ENCODE assay signal across 32 mouse cellular contexts in genomic region chr1:130470074-130470473, GRCm38 (mm10). TPM values are rescaled to one million over a fixed set of nuclear protein-coding genes. Genes with fewer than 3 reads are reported as not detected.
"Had no signal": no experiment of that assay in that cellular context is flagged by ENCODE, and none has a peak within 500 bp of the region (broad histone marks: within the 10 kb centered on the region; RNA-seq: fewer than 3 reads in every experiment).

No protein-coding gene starts in this region.

- H3K27me3 ChIP-seq: embryonic facial prominence, embryonic 12.5 days; embryonic facial prominence, embryonic 13.5 days; embryonic facial prominence, embryonic 15.5 days; forebrain, embryonic 12.5 days; forebrain, embryonic 13.5 days; forebrain, embryonic 15.5 days had no signal

- H3K4me3 ChIP-seq: embryonic facial prominence, embryonic 10.5 days; embryonic facial prominence, embryonic 12.5 days; embryonic facial prominence, embryonic 13.5 days; embryonic facial prominence, embryonic 15.5 days; erythroblast, embryonic 14.5 days; forebrain, embryonic 10.5 days; forebrain, embryonic 12.5 days; forebrain, embryonic 13.5 days; forebrain, embryonic 15.5 days; gastrocnemius, adult 2 months; heart, adult 2 months; heart, embryonic 10.5 days had no signal

- H3K4me1 ChIP-seq: embryonic facial prominence, embryonic 10.5 days; embryonic facial prominence, embryonic 12.5 days; embryonic facial prominence, embryonic 13.5 days; embryonic facial prominence, embryonic 15.5 days; forebrain, embryonic 10.5 days; forebrain, embryonic 12.5 days; forebrain, embryonic 13.5 days; forebrain, embryonic 15.5 days had no signal

- H3K4me2 ChIP-seq: embryonic facial prominence, embryonic 12.5 days; embryonic facial prominence, embryonic 13.5 days; embryonic facial prominence, embryonic 15.5 days; forebrain, embryonic 12.5 days; forebrain, embryonic 13.5 days; forebrain, embryonic 15.5 days; heart, embryonic 11.5 days had no signal

- H3K9me3 ChIP-seq: embryonic facial prominence, embryonic 10.5 days; embryonic facial prominence, embryonic 12.5 days; embryonic facial prominence, embryonic 13.5 days; embryonic facial prominence, embryonic 15.5 days; forebrain, embryonic 10.5 days; forebrain, embryonic 12.5 days; forebrain, embryonic 13.5 days; forebrain, embryonic 15.5 days; heart, embryonic 10.5 days had no signal

- H3K27ac ChIP-seq: embryonic facial prominence, embryonic 10.5 days; embryonic facial prominence, embryonic 12.5 days; embryonic facial prominence, embryonic 13.5 days; embryonic facial prominence, embryonic 15.5 days; forebrain, embryonic 10.5 days; forebrain, embryonic 12.5 days; forebrain, embryonic 13.5 days; forebrain, embryonic 15.5 days; gastrocnemius, adult 2 months; heart, adult 2 months; heart, embryonic 10.5 days had no signal

- H3K9ac ChIP-seq: embryonic facial prominence, embryonic 12.5 days; embryonic facial prominence, embryonic 13.5 days; embryonic facial prominence, embryonic 15.5 days; forebrain, embryonic 12.5 days; forebrain, embryonic 13.5 days; forebrain, embryonic 15.5 days; forebrain, postnatal 0 days had no signal

- DNase-seq: cerebellum, postnatal 10 days; cerebellum, postnatal 14 days; cerebellum, postnatal 25 days; cerebellum, postnatal 36 days; embryo, embryonic 11 days; forebrain, postnatal 0 days; gastrocnemius, adult 2 months; gastrocnemius, postnatal 10 days; gastrocnemius, postnatal 14 days; gastrocnemius, postnatal 25 days; gastrocnemius, postnatal 36 days; heart, adult 18-20 months; heart, adult 2 months had no signal

- H3K36me3 ChIP-seq: embryonic facial prominence, embryonic 10.5 days; embryonic facial prominence, embryonic 12.5 days; embryonic facial prominence, embryonic 13.5 days; embryonic facial prominence, embryonic 15.5 days; forebrain, embryonic 10.5 days; forebrain, embryonic 12.5 days; forebrain, embryonic 15.5 days; heart, embryonic 10.5 days had no signal

RNA-seq across cellular contexts. Expression of gene Cd55b, which starts 47.3 kb away (rescaled TPM):
- total RNA-seq: common myeloid progenitor, adult 5-6 weeks; forebrain, postnatal 0 days; granulocyte monocyte progenitor cell, adult 5-6 weeks; heart, adult 18-20 months; heart, adult 2 months had no signal
- polyA plus RNA-seq: cortical plate, adult 2 months; embryonic facial prominence, embryonic 10.5 days; embryonic facial prominence, embryonic 11.5 days; embryonic facial prominence, embryonic 12.5 days; embryonic facial prominence, embryonic 13.5 days; erythroblast, embryonic 14.5 days; forebrain, embryonic 10.5 days; forebrain, embryonic 11.5 days; forebrain, embryonic 12.5 days; forebrain, embryonic 13.5 days; forebrain, embryonic 14.5 days; forebrain, embryonic 15.5 days; forebrain, embryonic 16.5 days; forebrain, postnatal 0 days; frontal cortex, adult 2 months; heart, adult 2 months; heart, embryonic 10.5 days; heart, embryonic 11.5 days had no signal
